Mouse (Mus musculus) yolk sac, embryonic 10.5 days (tissue): ENCODE data around the gene Rab36.

ENCODE experiments used
- DNase-seq: peaks from one replicate; pipeline ENCODE4 v3.0.0-alpha.2; 2017; ENCODE audit warnings: low spot score

Rab36 gene

GRCm38 (mm10) chr10:75070281-75070976 is 33.6 kb downstream of the Rab36 start:
- no peak for DNase-seq

GRCm38 (mm10) chr10:75075665-75076064 is 38.8 kb downstream of the Rab36 start:
- DNase-seq = no peak

DNA sequence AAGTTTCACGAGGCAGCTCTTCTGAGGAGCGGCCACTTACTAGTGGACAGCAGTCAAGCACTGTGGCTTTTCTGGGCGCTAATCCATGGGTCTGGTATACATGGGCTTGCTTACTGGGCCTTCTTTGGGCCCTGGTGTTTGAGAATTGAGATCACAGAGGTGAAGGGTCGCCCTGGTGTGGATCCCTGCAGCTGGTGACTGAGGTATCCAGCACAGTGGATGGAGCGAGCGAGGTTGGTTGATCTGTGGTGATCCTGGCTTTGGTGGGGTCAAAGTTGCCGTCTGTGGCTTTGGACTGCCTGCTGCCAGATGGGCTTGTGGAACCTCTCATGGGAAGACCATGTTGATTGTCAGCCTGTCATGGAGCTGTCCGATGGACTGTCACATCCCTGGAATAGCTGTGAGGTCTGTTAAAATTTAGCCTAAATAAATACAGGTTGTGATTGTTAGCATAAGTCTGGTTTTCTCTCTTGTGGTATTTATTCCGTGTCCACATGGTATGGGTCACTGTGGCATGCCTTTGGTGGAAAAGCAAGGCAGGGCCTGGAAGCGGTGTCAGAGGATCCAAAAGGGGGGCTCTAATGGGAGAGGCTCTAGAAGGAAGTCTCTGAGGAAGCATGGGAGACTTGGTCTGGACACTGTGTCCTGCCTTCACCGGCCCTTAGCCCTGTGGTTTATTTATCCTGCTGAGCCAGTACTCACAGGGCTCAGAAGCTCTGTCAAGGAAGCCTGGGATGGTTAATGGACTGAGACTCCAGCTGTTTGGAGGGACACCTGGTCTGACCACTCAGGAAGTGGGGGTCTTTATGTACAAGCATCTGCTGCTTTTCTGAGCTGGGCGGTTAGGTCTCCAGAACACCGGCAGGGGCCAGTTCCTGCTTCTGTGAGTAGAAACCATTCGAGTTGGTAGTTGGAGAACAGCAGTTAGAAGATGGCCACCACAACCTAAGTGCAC is 41.6 kb downstream of the Rab36 start:
- peak; percentile 57 for DNase-seq

- no peak for DNase-seq
Measured at GRCm38 (mm10) chr10:75085330-75085729, 48.5 kb downstream of the Rab36 start.

DNA sequence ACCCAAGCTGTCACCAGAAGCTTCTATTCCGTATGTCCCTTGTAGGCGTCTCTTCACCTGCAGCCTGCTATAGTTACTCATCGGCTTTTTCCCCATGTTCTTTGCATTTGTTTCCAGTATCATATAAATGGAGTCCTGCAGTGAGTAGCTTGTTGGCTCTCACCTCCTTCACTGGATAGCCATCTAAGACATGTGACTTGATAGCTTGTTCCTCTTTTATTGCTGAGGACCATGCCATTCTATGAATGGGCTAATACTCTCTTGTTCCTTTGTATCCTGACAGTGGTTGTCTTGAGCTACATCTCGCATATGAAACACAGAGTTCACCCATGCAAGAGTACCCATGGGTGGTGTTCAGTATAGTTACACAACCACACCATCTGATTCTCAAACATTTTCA is 51.6 kb downstream of the Rab36 start:
- DNase-seq = no peak

- DNase-seq = no peak
Measured at GRCm38 (mm10) chr10:75091478-75092152, 54.8 kb downstream of the Rab36 start.

DNA sequence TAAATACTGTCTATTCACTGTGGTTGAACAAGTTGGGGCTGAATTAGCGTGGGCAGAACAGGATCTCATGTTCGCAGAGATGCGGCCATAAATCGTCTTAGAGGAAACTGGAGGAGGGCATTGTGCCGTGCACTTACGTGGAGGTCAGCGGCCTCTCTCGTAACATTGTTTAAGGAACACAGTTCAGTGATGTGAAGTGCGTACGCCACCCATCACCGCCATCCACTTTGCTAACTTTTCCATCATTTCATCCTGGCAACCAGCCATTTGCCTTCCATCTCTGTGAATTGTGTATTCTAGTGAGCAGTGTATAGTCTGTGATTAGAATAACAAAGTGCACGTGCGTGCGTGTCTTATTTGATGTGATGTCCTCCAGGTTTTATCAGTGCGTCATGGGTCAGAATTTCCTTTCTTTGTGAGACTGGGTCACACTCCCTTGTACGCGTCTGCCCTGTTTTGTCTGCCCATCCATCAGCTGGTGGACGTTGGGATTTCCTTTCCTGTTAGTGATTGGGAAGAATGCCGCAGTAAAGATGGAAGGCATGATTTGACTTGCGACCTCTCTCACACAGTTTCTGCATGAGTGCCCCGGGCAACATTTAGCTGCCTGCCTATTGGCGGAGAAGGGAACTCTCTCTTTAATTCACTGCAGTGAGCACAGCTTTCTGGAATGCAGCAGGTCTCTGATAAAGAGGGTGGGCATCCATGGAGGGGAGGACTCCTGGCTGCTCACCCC is 56.6 kb downstream of the Rab36 start:
- no peak for DNase-seq

DNA sequence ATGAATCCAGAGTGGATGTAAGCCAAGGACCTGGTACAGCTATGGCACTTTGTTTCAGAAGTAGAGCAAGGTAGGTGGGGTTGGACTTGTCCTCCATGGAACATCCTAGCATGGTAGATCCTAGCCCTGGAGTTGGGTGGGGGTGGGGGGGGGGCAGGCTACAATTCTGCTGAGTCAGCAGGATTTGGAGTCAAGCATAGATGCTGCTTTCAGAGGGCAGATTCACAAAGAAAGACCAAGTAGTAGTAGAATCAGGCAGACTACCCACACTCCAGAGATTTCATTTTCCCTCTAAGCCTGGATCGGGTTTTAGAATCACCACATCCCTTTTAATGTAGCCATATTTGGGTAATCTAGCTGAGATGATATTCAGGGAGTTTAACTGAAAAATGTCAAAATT is 57.5 kb downstream of the Rab36 start:
- DNase-seq = no peak

GRCm38 (mm10) chr10:75095216-75095615 is 58.4 kb downstream of the Rab36 start:
- no peak for DNase-seq

- peak; percentile 80 for DNase-seq
Measured at GRCm38 (mm10) chr10:75098446-75099183, 61.8 kb downstream of the Rab36 start.

DNA sequence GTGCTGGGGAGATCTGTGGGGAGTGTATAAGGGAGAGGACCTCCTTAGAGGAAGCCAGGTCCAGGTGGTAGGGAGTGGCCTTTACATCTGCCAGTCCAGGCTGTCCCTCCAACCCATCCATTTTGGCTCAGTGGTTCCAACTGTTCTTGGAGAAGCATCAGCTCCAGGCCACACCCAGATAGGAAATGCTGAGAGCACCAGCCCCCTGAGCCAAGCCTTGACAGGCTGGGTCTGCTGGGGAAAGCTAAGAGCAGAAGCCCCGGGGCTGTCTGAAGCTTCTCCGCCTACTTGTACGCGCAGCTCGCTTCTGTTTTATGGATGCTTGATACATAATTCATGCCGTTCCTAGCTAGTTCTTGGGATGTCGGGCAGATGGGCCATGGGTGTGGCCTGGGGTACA is 63.4 kb downstream of the Rab36 start:
- no peak for DNase-seq

DNA sequence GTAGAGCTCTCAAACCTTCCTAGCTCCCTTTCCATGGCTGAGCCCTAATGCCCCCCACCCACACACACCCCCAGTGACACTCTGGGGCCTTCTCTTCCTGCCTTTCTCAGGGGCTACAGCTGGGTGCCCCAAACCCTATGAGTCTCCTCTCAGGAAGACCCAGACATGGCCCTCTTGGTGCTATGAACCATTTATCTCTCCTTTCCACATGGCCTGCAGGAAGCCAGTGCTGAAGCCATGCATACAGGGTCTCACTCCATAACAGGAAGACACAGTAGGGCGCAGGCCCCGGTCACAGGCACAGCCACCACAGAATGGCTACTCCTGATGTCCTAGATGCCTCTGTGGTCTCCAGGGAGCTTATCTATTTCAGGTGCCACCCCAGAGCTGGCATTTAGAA is 66.6 kb downstream of the Rab36 start:
- DNase-seq = no peak
